ENCODE assay signal across 32 mouse cellular contexts in genomic region chr4:106522547-106522946, GRCm38 (mm10). TPM values are rescaled to one million over a fixed set of nuclear protein-coding genes. Genes with fewer than 3 reads are reported as not detected.
"Had no signal": no experiment of that assay in that cellular context is flagged by ENCODE, and none has a peak within 500 bp of the region (broad histone marks: within the 10 kb centered on the region; RNA-seq: fewer than 3 reads in every experiment).

No protein-coding gene starts in this region.

- H3K27me3 ChIP-seq: embryonic facial prominence, embryonic 12.5 days; embryonic facial prominence, embryonic 13.5 days; embryonic facial prominence, embryonic 15.5 days; forebrain, embryonic 12.5 days; forebrain, embryonic 13.5 days had no signal

- H3K9me3 ChIP-seq: embryonic facial prominence, embryonic 10.5 days; embryonic facial prominence, embryonic 12.5 days; embryonic facial prominence, embryonic 13.5 days; embryonic facial prominence, embryonic 15.5 days; forebrain, embryonic 10.5 days; forebrain, embryonic 12.5 days; forebrain, embryonic 13.5 days; heart, embryonic 10.5 days had no signal

- H3K9ac ChIP-seq: embryonic facial prominence, embryonic 12.5 days; embryonic facial prominence, embryonic 13.5 days; embryonic facial prominence, embryonic 15.5 days; forebrain, embryonic 12.5 days; forebrain, embryonic 13.5 days; forebrain, postnatal 0 days had no signal

- H3K4me1 ChIP-seq: embryonic facial prominence, embryonic 12.5 days; embryonic facial prominence, embryonic 13.5 days; embryonic facial prominence, embryonic 15.5 days; forebrain, embryonic 10.5 days; forebrain, embryonic 12.5 days; forebrain, embryonic 13.5 days had no signal

- H3K4me2 ChIP-seq: embryonic facial prominence, embryonic 12.5 days; embryonic facial prominence, embryonic 13.5 days; embryonic facial prominence, embryonic 15.5 days; forebrain, embryonic 12.5 days; forebrain, embryonic 13.5 days had no signal

- H3K4me3 ChIP-seq: embryonic facial prominence, embryonic 10.5 days; embryonic facial prominence, embryonic 12.5 days; embryonic facial prominence, embryonic 13.5 days; embryonic facial prominence, embryonic 15.5 days; erythroblast, embryonic 14.5 days; forebrain, embryonic 10.5 days; forebrain, embryonic 12.5 days; forebrain, embryonic 13.5 days; gastrocnemius, adult 2 months; heart, adult 2 months; heart, embryonic 10.5 days had no signal

- ATAC-seq: forebrain, embryonic 13.5 days; forebrain, embryonic 14.5 days; forebrain, embryonic 16.5 days; forebrain, postnatal 0 days had no signal

- DNase-seq: cerebellum, adult 2 months; cerebellum, adult 8-10 months; cerebellum, adult 9-10 months; cerebellum, adult 9-11 months; cerebellum, postnatal 10 days; cerebellum, postnatal 14 days; cerebellum, postnatal 25 days; cerebellum, postnatal 36 days; embryo, embryonic 11 days; forebrain, postnatal 0 days; gastrocnemius, adult 2 months; gastrocnemius, postnatal 10 days; gastrocnemius, postnatal 14 days; gastrocnemius, postnatal 25 days; gastrocnemius, postnatal 36 days; heart, adult 11 months; heart, adult 18-20 months; heart, adult 2 months had no signal

- H3K27ac ChIP-seq: embryonic facial prominence, embryonic 10.5 days; embryonic facial prominence, embryonic 12.5 days; embryonic facial prominence, embryonic 13.5 days; embryonic facial prominence, embryonic 15.5 days; forebrain, embryonic 10.5 days; forebrain, embryonic 12.5 days; forebrain, embryonic 13.5 days; gastrocnemius, adult 2 months; heart, adult 2 months; heart, embryonic 10.5 days had no signal

- H3K36me3 ChIP-seq: embryonic facial prominence, embryonic 10.5 days; embryonic facial prominence, embryonic 12.5 days; embryonic facial prominence, embryonic 13.5 days; embryonic facial prominence, embryonic 15.5 days; forebrain, embryonic 10.5 days; forebrain, embryonic 12.5 days; heart, embryonic 10.5 days had no signal

RNA-seq across cellular contexts. Expression of gene Bsnd, which starts 30.5 kb away (rescaled TPM):
- polyA plus RNA-seq: cortical plate, adult 2 months; embryonic facial prominence, embryonic 10.5 days; embryonic facial prominence, embryonic 11.5 days; embryonic facial prominence, embryonic 12.5 days; embryonic facial prominence, embryonic 13.5 days; erythroblast, embryonic 14.5 days; forebrain, embryonic 10.5 days; forebrain, embryonic 12.5 days; forebrain, embryonic 13.5 days; forebrain, embryonic 14.5 days; forebrain, embryonic 16.5 days; forebrain, postnatal 0 days; frontal cortex, adult 2 months; heart, adult 2 months had no signal
